Mouse (Mus musculus) neural tube, embryonic 11.5 days (tissue): ENCODE measurements around the gene Ccdc28b. TPM values are rescaled to one million over a fixed set of nuclear protein-coding genes. Genes with fewer than 3 reads are reported as not detected.

Experiments used
- ATAC-seq: fragments of 200-750 bp; cut with Nextera tagmentation; 2 replicates; pipeline ENCODE4 v1.8.0; 2017; ENCODE audit warnings: moderate number of reproducible peaks, mild to moderate bottlenecking, moderate TSS enrichment, moderate library complexity; ENCODE audit not compliant: insufficient read depth, low FRiP score, low TSS enrichment
- DNase-seq: peaks from one replicate; pipeline ENCODE4 v3.0.0-alpha.2; 2015; ENCODE audit warnings: low spot score
- H3K27ac ChIP-seq: fragments of 300-500 bp; sonication (generic); 2 replicates; pipeline ENCODE4 v1.5.1; 2014; ENCODE audit warnings: low read depth, mild to moderate bottlenecking, low read length
- H3K27me3 ChIP-seq: fragments of 300-500 bp; sonication (generic); 2 replicates; pipeline ENCODE4 v1.6.1; 2014; ENCODE audit warnings: mild to moderate bottlenecking, low read length, mixed read lengths; ENCODE audit not compliant: control insufficient read depth, insufficient read depth
- H3K36me3 ChIP-seq: fragments of 300-500 bp; sonication (generic); 2 replicates; pipeline ENCODE4 v1.6.1; 2014; ENCODE audit warnings: mild to moderate bottlenecking, low read length, moderate library complexity, mixed read lengths; ENCODE audit not compliant: control insufficient read depth, insufficient read depth
- H3K4me1 ChIP-seq: fragments of 300-500 bp; sonication (generic); 2 replicates; pipeline ENCODE4 v1.6.1; 2014; ENCODE audit warnings: low read length, mixed read lengths; ENCODE audit not compliant: control insufficient read depth, insufficient read depth
- H3K4me2 ChIP-seq: fragments of 300-500 bp; sonication (generic); 2 replicates; pipeline ENCODE4 v1.6.1; 2014; ENCODE audit warnings: low read depth, mild to moderate bottlenecking, moderate library complexity
- H3K4me3 ChIP-seq: fragments of 300-500 bp; sonication (generic); 2 replicates; pipeline ENCODE4 v1.5.1; 2014; ENCODE audit warnings: low read depth, low read length
- H3K9ac ChIP-seq: fragments of 300-500 bp; sonication (generic); 2 replicates; pipeline ENCODE4 v1.6.1; 2014; ENCODE audit warnings: mild to moderate bottlenecking, low read length
- H3K9me3 ChIP-seq: fragments of 300-500 bp; sonication (generic); 2 replicates; pipeline ENCODE4 v1.6.1; 2016; ENCODE audit warnings: low read length; ENCODE audit not compliant: control insufficient read depth
- WGBS: fragments of 180-500 bp; shearing (Covaris S2); extraction: QIAGEN DNeasy Blood & Tissue Kit; methylation state at CpG from one replicate; pipeline ENCODE4 v1.1.7; 2014; 5-methylcytosine and 5-hydroxymethylcytosine counted together
- polyA plus RNA-seq: library from polyadenylated mRNA; unstranded; fragments of >200 nt; fragmentation: Nextera tagmentation; extraction: Ambion mirVana; gene quantifications from 2 replicates; pipeline ENCODE4 v1.2.1, GENCODE M21; 2014

Gene Ccdc28b
- polyA plus RNA-seq, 1 experiment from 2014 or later = 69.4 TPM

DNA sequence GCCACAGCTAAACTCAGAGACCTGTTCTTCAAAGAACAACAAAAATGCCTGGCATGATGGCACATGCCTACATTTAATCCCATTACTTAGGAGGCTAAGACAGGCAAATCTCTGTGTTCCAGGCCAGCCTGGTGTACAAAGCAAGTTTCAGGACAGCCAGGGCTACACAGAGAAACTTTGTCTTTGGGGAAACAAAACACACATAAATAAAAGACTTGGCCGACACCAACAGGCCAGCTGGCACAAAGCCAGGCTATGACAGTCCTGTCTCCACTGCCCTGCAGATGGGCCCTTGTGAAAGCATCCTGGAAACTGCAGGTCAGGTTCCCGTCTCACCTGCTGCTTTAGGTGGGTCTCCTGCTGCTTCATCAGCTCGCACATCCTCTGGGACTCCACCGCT is 7.2 kb upstream of the Ccdc28b start:
- DNase-seq (no peak), ATAC-seq (no peak)
- H3K27me3 ChIP-seq = no peaks in the 10 kb centered on the region
- H3K9me3 ChIP-seq = no peaks in the 10 kb centered on the region
- H3K4me3 ChIP-seq = no peak overlapping the region
- H3K4me1 ChIP-seq = no peaks in the 10 kb centered on the region; the same call in 1 of the 2 replicates
- H3K4me2 ChIP-seq = no peak overlapping the region
- H3K9ac ChIP-seq = no peak overlapping the region
- WGBS = 92% methylated on average over 4 of the region's 4 CpGs
- peaks cover 55% of the 10 kb centered on the region for H3K36me3 ChIP-seq
- H3K27ac ChIP-seq = no peak overlapping the region

DNA sequence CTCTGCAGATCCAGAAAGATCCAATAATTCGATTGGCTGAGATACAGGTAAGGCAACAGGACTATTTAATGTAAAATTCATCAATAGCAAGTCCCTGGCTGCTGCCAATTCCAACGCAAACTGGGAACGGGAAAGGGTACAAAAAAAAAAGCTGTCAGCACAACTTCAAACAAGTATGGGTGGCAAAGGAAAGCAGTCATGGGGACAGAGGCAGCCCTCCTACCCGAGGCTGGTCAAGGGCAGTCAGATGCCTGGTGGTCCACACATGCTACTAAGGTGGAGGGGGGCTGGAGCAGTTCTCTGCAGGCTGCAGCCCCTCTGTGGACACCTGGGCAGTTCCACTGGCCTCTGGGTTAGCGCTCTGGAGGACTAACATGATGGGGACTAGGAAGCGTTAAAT is 2.3 kb upstream of the Ccdc28b start:
- 78% methylated on average over 6 of the region's 6 CpGs for WGBS
- ATAC-seq (no peak), DNase-seq (no peak)
- no peak overlapping the region for H3K4me2 ChIP-seq
- H3K27ac ChIP-seq = no peak overlapping the region
- peaks cover 29% of the 10 kb centered on the region for H3K36me3 ChIP-seq
- no peak overlapping the region for H3K4me3 ChIP-seq
- peaks cover 22% of the 10 kb centered on the region for H3K4me1 ChIP-seq
- H3K9me3 ChIP-seq = no peaks in the 10 kb centered on the region
- H3K27me3 ChIP-seq = no peaks in the 10 kb centered on the region
- no peak overlapping the region for H3K9ac ChIP-seq

DNA sequence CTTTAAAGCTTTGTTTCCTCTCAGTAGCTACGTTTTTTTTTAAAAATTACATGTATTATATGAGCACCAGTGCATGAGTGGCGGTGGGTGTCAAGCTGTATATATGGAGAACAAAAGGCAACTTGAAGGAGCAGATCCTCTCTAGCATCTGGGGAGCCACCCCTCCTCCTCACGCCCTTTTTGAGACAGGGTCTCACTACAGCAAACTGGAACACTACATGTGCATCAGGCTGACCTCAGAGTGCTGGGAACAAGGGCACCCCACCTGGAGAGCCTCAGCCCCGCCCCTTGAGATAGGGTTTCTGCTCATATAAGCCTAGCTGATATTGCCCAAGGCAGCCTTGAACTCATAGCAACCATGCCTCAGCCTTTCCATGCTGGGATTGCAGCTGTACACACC is 1.7 kb upstream of the Ccdc28b start:
- no peak overlapping the region for H3K9ac ChIP-seq
- H3K27me3 ChIP-seq = no peaks in the 10 kb centered on the region
- no peak overlapping the region for H3K4me3 ChIP-seq
- ATAC-seq = no peak
- H3K4me1 ChIP-seq = peaks cover 22% of the 10 kb centered on the region
- H3K4me2 ChIP-seq = no peak overlapping the region
- H3K36me3 ChIP-seq = peaks cover 26% of the 10 kb centered on the region
- DNase-seq = no peak
- 47% methylated on average over 4 of the region's 4 CpGs for WGBS
- no peaks in the 10 kb centered on the region for H3K9me3 ChIP-seq
- no peak overlapping the region for H3K27ac ChIP-seq

DNA sequence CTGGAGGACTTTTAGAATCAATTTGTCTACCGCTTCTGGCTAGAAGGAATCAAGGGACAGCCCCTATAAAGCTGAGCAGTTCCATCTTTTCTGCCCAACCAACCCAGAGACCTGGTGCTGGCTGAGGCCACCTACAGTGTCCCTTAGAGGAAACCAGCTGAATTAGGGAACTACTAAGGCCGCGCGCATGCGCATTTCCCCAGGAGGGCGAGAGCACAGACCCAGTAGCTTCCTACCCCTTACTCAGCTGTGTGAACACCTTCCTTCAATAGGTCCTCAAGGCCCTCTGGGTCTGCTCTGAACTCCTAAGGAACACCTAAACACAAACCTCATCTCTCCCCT is 1.3 kb upstream of the Ccdc28b start:
- Histone ChIP-seq H3K27ac (peak overlapping the region; percentile 58; the same call in 1 of the 2 replicates), H3K27me3 (no peaks in the 10 kb centered on the region), H3K36me3 (peaks cover 22% of the 10 kb centered on the region), H3K4me3 (peak overlapping the region; percentile 59; the same call in 1 of the 2 replicates), H3K4me2 (peak overlapping the region; percentile 79), H3K9me3 (no peaks in the 10 kb centered on the region), H3K4me1 (peaks cover 22% of the 10 kb centered on the region), H3K9ac (peak overlapping the region; percentile 77)
- ATAC-seq = no peak
- peak; percentile 73 for DNase-seq
- 3% methylated on average over 6 of the region's 6 CpGs for WGBS

DNA sequence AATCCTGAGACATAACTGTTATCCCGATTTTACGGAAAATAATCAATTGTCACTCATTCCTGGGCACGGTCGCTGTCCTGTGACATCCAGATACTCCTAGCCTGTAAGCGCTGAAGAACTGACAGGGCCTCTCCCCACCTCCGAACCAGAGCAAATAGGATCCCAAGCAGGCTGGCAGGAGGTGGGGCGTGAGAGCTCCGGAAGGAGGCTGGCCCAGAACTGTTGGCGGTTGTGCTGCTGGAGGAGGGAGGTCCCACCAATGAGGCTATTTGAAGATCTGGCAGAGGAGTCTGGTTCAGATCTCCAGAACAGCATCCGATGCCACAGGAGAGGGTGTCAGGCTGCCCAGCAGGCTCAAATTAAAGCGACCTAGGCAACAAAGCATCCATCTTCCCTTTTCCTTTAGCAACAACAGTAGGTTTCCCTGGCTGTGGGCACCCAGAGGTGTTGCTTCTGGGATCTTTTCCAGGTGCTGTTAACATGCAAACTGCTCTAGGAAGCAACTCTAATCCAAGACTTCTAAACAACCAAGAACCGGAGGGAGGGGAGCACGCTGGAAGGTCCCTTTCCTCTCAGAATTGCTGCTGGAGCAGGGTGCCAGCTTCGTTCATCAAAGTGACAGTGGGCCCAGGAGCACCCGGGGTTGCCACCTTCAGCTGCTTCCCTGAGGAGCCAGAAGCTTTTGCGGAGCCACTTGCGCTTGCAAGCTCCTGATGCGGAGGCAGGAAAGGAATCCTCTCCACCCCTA is 708 bp upstream of the Ccdc28b start:
- 2% methylated on average over 18 of the region's 18 CpGs for WGBS
- peak overlapping the region; percentile 77 for H3K9ac ChIP-seq
- peak overlapping the region; percentile 79 for H3K4me2 ChIP-seq
- H3K4me3 ChIP-seq = peak overlapping the region; percentile 59
- DNase-seq (peak; percentile 86), ATAC-seq (peak; percentile 77)
- H3K36me3 ChIP-seq = peaks cover 19% of the 10 kb centered on the region
- no peaks in the 10 kb centered on the region for H3K27me3 ChIP-seq
- H3K4me1 ChIP-seq = peaks cover 22% of the 10 kb centered on the region
- H3K27ac ChIP-seq = peak overlapping the region; percentile 84
- H3K9me3 ChIP-seq = no peaks in the 10 kb centered on the region

DNA sequence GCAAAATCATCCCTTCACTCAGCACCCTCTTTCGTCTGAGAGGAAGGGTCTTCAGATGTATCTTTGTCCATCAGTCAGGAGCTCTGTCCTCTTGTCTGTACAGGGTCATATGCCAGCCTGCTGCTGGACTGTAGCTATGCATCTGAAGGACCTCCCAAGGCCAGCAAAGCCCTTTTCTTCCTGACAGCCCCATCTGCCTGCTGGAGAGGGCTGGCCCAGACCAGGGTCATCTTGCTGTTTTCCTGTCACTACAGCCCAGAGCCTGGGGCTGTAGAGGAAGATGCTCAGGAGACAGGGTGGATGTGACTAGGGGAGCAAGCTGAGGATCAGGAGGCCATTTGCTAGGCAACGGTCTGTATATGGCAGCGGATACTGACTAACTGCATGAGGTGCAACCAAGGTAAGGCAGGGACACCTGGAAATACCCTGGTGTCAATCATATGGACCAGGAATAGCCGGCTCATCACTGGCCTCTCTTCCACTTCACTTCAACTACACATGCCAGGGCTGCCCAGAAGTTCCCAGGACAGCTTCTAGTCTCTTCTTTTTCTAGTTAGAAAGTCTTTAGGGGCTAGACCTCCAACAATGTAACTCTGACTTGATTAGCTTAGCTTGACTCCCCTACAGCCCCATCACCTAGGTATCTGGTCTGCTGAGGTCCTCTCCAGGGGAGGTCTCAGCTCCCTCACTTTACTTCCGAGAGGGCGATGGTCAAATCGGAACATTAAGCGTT is 778 bp downstream of the Ccdc28b start:
- DNase-seq = no peak
- peaks cover 11% of the 10 kb centered on the region for H3K36me3 ChIP-seq
- no peak for ATAC-seq
- H3K4me2 ChIP-seq = peak overlapping the region; percentile 79
- H3K9ac ChIP-seq = peak overlapping the region; percentile 77
- H3K27ac ChIP-seq = peak overlapping the region; percentile 84; the same call in 1 of the 2 replicates
- peaks cover 27% of the 10 kb centered on the region for H3K4me1 ChIP-seq
- 23% methylated on average over 8 of the region's 8 CpGs for WGBS
- no peaks in the 10 kb centered on the region for H3K27me3 ChIP-seq
- H3K4me3 ChIP-seq = peak overlapping the region; percentile 59
- no peaks in the 10 kb centered on the region for H3K9me3 ChIP-seq

DNA sequence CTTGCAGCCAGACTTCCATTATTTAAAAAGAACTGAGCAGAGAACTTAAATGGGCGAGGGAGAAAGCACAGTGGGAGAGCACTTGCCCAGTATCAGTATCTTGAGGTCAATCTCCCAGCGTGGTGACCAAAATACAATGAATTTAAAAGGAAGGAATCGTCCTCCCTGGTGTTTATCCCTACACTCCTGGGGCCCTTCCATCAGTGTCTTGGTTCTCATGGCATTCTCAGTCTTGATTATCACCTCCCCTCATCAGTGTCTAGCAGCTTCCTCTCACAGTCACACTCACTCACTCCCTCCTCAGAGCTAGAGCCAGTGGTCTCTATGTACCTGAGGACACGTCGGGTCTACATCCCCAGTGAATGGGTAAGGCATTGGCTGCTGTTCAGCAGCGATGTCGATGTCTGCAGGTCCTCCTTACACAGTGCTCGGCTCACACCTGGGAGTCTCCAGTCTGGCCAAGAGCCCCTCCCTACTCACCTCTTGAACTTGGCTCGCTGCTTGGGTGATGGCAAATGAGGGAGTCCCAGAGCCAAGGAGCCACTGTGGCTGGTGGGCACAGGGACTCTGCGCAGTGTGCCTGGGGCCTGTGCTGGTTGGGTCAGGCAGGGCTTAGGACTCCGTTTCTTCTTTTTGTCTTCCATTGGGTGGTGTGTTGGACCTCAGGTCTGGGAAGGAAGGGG is 1.5 kb downstream of the Ccdc28b start:
- H3K4me3 ChIP-seq = no peak overlapping the region
- H3K4me2 ChIP-seq = peak overlapping the region; percentile 79
- no peaks in the 10 kb centered on the region for H3K9me3 ChIP-seq
- no peak for DNase-seq
- no peak for ATAC-seq
- H3K9ac ChIP-seq = peak overlapping the region; percentile 77
- 78% methylated on average over 11 of the region's 11 CpGs for WGBS
- no peak overlapping the region for H3K27ac ChIP-seq
- peaks cover 5% of the 10 kb centered on the region for H3K36me3 ChIP-seq
- no peaks in the 10 kb centered on the region for H3K27me3 ChIP-seq
- peaks cover 27% of the 10 kb centered on the region for H3K4me1 ChIP-seq

DNA sequence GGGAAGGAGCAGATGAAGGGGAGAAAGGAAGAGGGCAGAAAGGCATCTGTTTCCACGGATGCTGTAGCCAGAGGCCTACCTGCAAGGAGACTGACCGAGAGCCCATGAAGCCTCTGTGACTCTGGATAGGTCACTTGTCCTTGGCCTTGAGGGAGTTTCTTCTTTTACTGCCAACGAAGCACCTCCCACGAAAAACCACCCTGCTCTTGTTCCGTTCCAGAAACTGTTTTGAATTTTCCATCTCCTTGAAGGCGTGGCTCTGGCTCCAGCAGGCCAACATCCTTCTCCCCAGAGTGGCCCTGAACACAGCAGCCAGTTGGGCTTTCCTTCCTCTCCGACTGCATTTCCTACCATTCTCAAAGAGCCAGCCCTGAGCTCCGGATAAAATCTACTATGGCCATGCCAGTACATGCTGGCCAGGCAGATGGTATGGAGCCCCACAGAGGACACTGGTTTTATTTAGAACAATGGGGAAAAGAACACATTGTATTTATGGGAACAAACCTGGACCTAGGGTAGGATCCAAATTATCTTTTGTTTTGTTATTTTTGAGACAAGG is 2.4 kb downstream of the Ccdc28b start:
- Histone ChIP-seq H3K9ac (no peak overlapping the region), H3K4me3 (no peak overlapping the region), H3K36me3 (no peaks in the 10 kb centered on the region), H3K27ac (no peak overlapping the region), H3K4me1 (peaks cover 27% of the 10 kb centered on the region), H3K4me2 (no peak overlapping the region), H3K27me3 (no peaks in the 10 kb centered on the region), H3K9me3 (no peaks in the 10 kb centered on the region)
- no peak for ATAC-seq
- 86% methylated on average over 8 of the region's 8 CpGs for WGBS
- DNase-seq = no peak
